ENCODE assay signal across 23 mouse cellular contexts in genomic region chr2:104035595-104035994, GRCm38 (mm10). TPM values are rescaled to one million over a fixed set of nuclear protein-coding genes. Genes with fewer than 3 reads are reported as not detected.
DNase-seq lines count a peak whose midpoint lies in the region; ATAC-seq and TF ChIP-seq lines count a peak whose summit lies in the region.
"Had no signal": no experiment of that assay in that cellular context is flagged by ENCODE, and none has a peak within 500 bp of the region (broad histone marks: within the 10 kb centered on the region; RNA-seq: fewer than 3 reads in every experiment).

No protein-coding gene starts in this region.

- peak; percentile 51; the same call in 1 of the 2 replicates for ATAC-seq in cerebellum, adult (ENCODE audit: insufficient number of reproducible peaks, low FRiP score, low TSS enrichment)
- no peak for ATAC-seq in heart, embryonic 12.5 days (ENCODE audit: insufficient number of reproducible peaks, low FRiP score)
- ATAC-seq in kidney, embryonic 16.5 days (ENCODE audit: low FRiP score, low TSS enrichment) = no peak

- WGBS in heart, adult 2 months = 54% methylated on average over 6 of the region's 6 CpGs
- 71% methylated on average over 6 of the region's 6 CpGs for WGBS in heart, embryonic 12.5 days
- 92% methylated on average over 6 of the region's 6 CpGs for WGBS in kidney, embryonic 16.5 days

- H3K9me3 ChIP-seq in heart, embryonic 12.5 days (replicated peaks) = no peaks in the 10 kb centered on the region
- no peaks in the 10 kb centered on the region for H3K9me3 ChIP-seq in kidney, embryonic 16.5 days (ENCODE audit: low read length)
- H3K9me3 ChIP-seq: forebrain, embryonic 10.5 days; midbrain, embryonic 12.5 days; neural tube, embryonic 13.5 days had no signal

- no peak overlapping the region for H3K9ac ChIP-seq in heart, adult 2 months (ENCODE audit: low read depth, low read length)
- H3K9ac ChIP-seq in heart, embryonic 12.5 days = no peak overlapping the region
- H3K9ac ChIP-seq in kidney, embryonic 16.5 days (replicated peaks; ENCODE audit: low read length) = no peak overlapping the region
- H3K9ac ChIP-seq: forebrain, postnatal 0 days; liver, embryonic 14.5 days; midbrain, embryonic 12.5 days; neural tube, embryonic 13.5 days had no signal

- DNase-seq in cerebellum, postnatal 14 days = no peak
- peak in 1 of 2 experiments; percentile 53 for DNase-seq in heart, adult 2 months
- peak; percentile 57 for DNase-seq in brain, adult 2 months (ENCODE audit: low read depth, low spot score)
- peak; percentile 5 for DNase-seq in heart, postnatal 25 days (ENCODE audit: low spot score)
- DNase-seq in retina, postnatal 1 day = no peak

- no peak overlapping the region for H3K4me3 ChIP-seq in heart, adult 2 months
- no peak overlapping the region for H3K4me3 ChIP-seq in heart, embryonic 12.5 days
- no peak overlapping the region for H3K4me3 ChIP-seq in kidney, embryonic 16.5 days (ENCODE audit: low read length)
- H3K4me3 ChIP-seq: forebrain, embryonic 10.5 days; midbrain, embryonic 12.5 days; neural tube, embryonic 13.5 days had no signal

- TF ChIP-seq EP300 in heart, adult 2 months (IDR thresholded peaks at IDR 0.05; ENCODE audit: insufficient read depth, low read depth, low read length) = 0 out of 2 replicates have a peak, but pooled peaks have one; percentile 42

- H3K36me3 ChIP-seq in heart, adult 2 months (ENCODE audit: control insufficient read depth, insufficient read depth, low read length) = peaks cover 37% of the 10 kb centered on the region
- peaks cover 51% of the 10 kb centered on the region for H3K36me3 ChIP-seq in heart, embryonic 12.5 days
- peaks cover 39% of the 10 kb centered on the region for H3K36me3 ChIP-seq in kidney, embryonic 16.5 days (ENCODE audit: insufficient read depth, low read length)

- no peak for TF ChIP-seq POLR2A in heart, adult 2 months (IDR thresholded peaks at IDR 0.05; ENCODE audit: insufficient read depth, low read depth, low read length)

- peak overlapping the region; percentile 64 for H3K27ac ChIP-seq in heart, adult 2 months
- no peak overlapping the region for H3K27ac ChIP-seq in heart, embryonic 12.5 days (ENCODE audit: poor library complexity, severe bottlenecking)
- H3K27ac ChIP-seq in kidney, embryonic 16.5 days (ENCODE audit: low read length) = no peak overlapping the region
- H3K27ac ChIP-seq: forebrain, embryonic 10.5 days; liver, embryonic 14.5 days; midbrain, embryonic 12.5 days; neural tube, embryonic 13.5 days had no signal

- no peak for TF ChIP-seq CTCF in heart, adult 2 months (IDR thresholded peaks at IDR 0.05)

- H3K4me1 ChIP-seq in heart, adult 2 months (ENCODE audit: control insufficient read depth, insufficient read depth, low read length) = peaks cover 3% of the 10 kb centered on the region
- H3K4me1 ChIP-seq in heart, embryonic 12.5 days (replicated peaks) = peaks cover 7% of the 10 kb centered on the region; the same call in 1 of the 2 replicates
- no peaks in the 10 kb centered on the region for H3K4me1 ChIP-seq in kidney, embryonic 16.5 days (ENCODE audit: insufficient read depth, low read length)
- H3K4me1 ChIP-seq: forebrain, embryonic 10.5 days; midbrain, embryonic 12.5 days had no signal

- intact Hi-C loops in heart, adult 2 months (cut with DNase I) = loop anchor here (2.0 to 10.0 kb wide), 3 partner anchors 89 to 549 kb away; partner anchors contain the start of gene A930018P22Rik
- intact Hi-C loops in heart, postnatal 25 days (cut with DNase I) = loop anchor here (10.0 kb wide), 2 partner anchors 59 to 459 kb away; partner anchors contain the start of genes Cd59a and Hipk3

- no peaks in the 10 kb centered on the region for H3K27me3 ChIP-seq in heart, adult 2 months (ENCODE audit: control insufficient read depth, insufficient read depth, low read length)
- no peaks in the 10 kb centered on the region for H3K27me3 ChIP-seq in heart, embryonic 12.5 days (replicated peaks)
- H3K27me3 ChIP-seq in kidney, embryonic 16.5 days (ENCODE audit: insufficient read depth, low read length) = no peaks in the 10 kb centered on the region
- H3K27me3 ChIP-seq: midbrain, embryonic 12.5 days; neural tube, embryonic 13.5 days; Patski had no signal

- H3K79me2 ChIP-seq in heart, adult 2 months (replicated peaks; ENCODE audit: control insufficient read depth, insufficient read depth, low read length) = no peaks in the 10 kb centered on the region; the same call in 1 of the 2 replicates

- H3K4me2 ChIP-seq in heart, embryonic 12.5 days = no peak overlapping the region
- no peak overlapping the region for H3K4me2 ChIP-seq in kidney, embryonic 16.5 days (replicated peaks; ENCODE audit: low read depth, low read length)
- H3K4me2 ChIP-seq: midbrain, embryonic 12.5 days; neural tube, embryonic 13.5 days had no signal

RNA-seq across cellular contexts. Expression of gene 4931422A03Rik, which starts 7.4 kb away (rescaled TPM):
- total RNA-seq in heart, adult 2 months (2021) = not detected
- polyA plus RNA-seq in heart, adult 2 months (2012; rRNA removed) = not detected in 2 replicates
- polyA plus RNA-seq in heart, embryonic 12.5 days (2016; fragmentation: Nextera tagmentation; extraction: Ambion mirVana) = 1.9 and 2.0 TPM in 2 replicates
- total RNA-seq in heart, postnatal 25 days (2021) = not detected
- polyA plus RNA-seq in kidney, embryonic 16.5 days (2015; fragmentation: Nextera tagmentation; extraction: Ambion mirVana) = 2.0 and 2.6 TPM in 2 replicates
- total RNA-seq: adrenal gland, postnatal 36 days; forebrain, postnatal 0 days; left cerebral cortex, adult 18-20 months; left cerebral cortex, postnatal 4 days had no signal
- polyA plus RNA-seq: cerebellum, adult 2 months had no signal

RNA-seq across cellular contexts. Expression of gene Fbxo3, which starts 8.1 kb away (rescaled TPM):
- 10 to 100 TPM; 46.8 to 57.1 TPM for total RNA-seq in heart, adult 2 months (2021)
- 23.2 and 51.4 TPM in 2 replicates for polyA plus RNA-seq in heart, adult 2 months (2012; rRNA removed)
- 46.5 and 46.7 TPM in 2 replicates for polyA plus RNA-seq in heart, embryonic 12.5 days (2016; fragmentation: Nextera tagmentation; extraction: Ambion mirVana)
- total RNA-seq in heart, postnatal 25 days (2021) = 10 to 100 TPM; 51.9 to 58.3 TPM
- 59.7 and 61.1 TPM in 2 replicates for polyA plus RNA-seq in kidney, embryonic 16.5 days (2015; fragmentation: Nextera tagmentation; extraction: Ambion mirVana)

RNA-seq across cellular contexts. Expression of gene Gm10912, which starts 30.0 kb away (rescaled TPM):
- total RNA-seq in heart, adult 2 months (2021) = under 1 TPM; 0.14 to 0.31 TPM
- 0.15 and 0.20 TPM in 2 replicates for polyA plus RNA-seq in heart, adult 2 months (2012; rRNA removed)
- not detected in 2 replicates for polyA plus RNA-seq in heart, embryonic 12.5 days (2016; fragmentation: Nextera tagmentation; extraction: Ambion mirVana)
- under 1 TPM in 1 of 2 experiments, not detected in 1; 0.25 TPM for total RNA-seq in heart, postnatal 25 days (2021)
- polyA plus RNA-seq in kidney, embryonic 16.5 days (2015; fragmentation: Nextera tagmentation; extraction: Ambion mirVana) = not detected in 2 replicates
- total RNA-seq: ES-E14; forebrain, postnatal 0 days had no signal
- polyA plus RNA-seq: forebrain, embryonic 10.5 days; forebrain, postnatal 0 days; hindbrain, embryonic 11.5 days; lung, postnatal 0 days; midbrain, embryonic 12.5 days; neural tube, embryonic 13.5 days; Patski had no signal

RNA-seq across cellular contexts. Expression of gene Gm10799, which starts 32.8 kb away (rescaled TPM):
- total RNA-seq in heart, adult 2 months (2021) = not detected
- not detected in 2 replicates for polyA plus RNA-seq in heart, adult 2 months (2012; rRNA removed)
- polyA plus RNA-seq in heart, embryonic 12.5 days (2016; fragmentation: Nextera tagmentation; extraction: Ambion mirVana) = not detected in 2 replicates
- total RNA-seq in heart, postnatal 25 days (2021) = not detected
- not detected in 2 replicates for polyA plus RNA-seq in kidney, embryonic 16.5 days (2015; fragmentation: Nextera tagmentation; extraction: Ambion mirVana)
- total RNA-seq: adrenal gland, postnatal 36 days; ES-E14; forebrain, postnatal 0 days; left cerebral cortex, adult 18-20 months; left cerebral cortex, postnatal 4 days had no signal
- polyA plus RNA-seq: CD4-positive, CD25-positive, alpha-beta regulatory T cell, adult 4 months; cerebellum, adult 2 months; forebrain, embryonic 10.5 days; forebrain, postnatal 0 days; gonadal fat pad, adult 2 months; hindbrain, embryonic 11.5 days; liver, embryonic 14.5 days; lung, postnatal 0 days; midbrain, embryonic 12.5 days; neural tube, embryonic 13.5 days; Patski had no signal

RNA-seq across cellular contexts. Expression of gene Cd59b, which starts 34.1 kb away (rescaled TPM):
- 1 to 10 TPM; 3.1 to 3.3 TPM for total RNA-seq in heart, adult 2 months (2021)
- polyA plus RNA-seq in heart, adult 2 months (2012; rRNA removed) = 6.9 and 19.4 TPM in 2 replicates
- polyA plus RNA-seq in heart, embryonic 12.5 days (2016; fragmentation: Nextera tagmentation; extraction: Ambion mirVana) = 4.9 and 7.0 TPM in 2 replicates
- total RNA-seq in heart, postnatal 25 days (2021) = 1 to 10 TPM; 1.4 to 3.4 TPM
- polyA plus RNA-seq in kidney, embryonic 16.5 days (2015; fragmentation: Nextera tagmentation; extraction: Ambion mirVana) = 6.3 and 7.2 TPM in 2 replicates

Comparison
In these comparisons a context has a peak if more than half of its experiments do, and no peak if none do; other contexts are left out.
1. DNase-seq: peak in brain, adult 2 months (single experiment) and heart, postnatal 25 days (single experiment); none in cerebellum, postnatal 14 days (0 of 2) and retina, postnatal 1 day (single experiment).